Mouse (Mus musculus): ENCODE results near the gene Olfr1045.

DNA sequence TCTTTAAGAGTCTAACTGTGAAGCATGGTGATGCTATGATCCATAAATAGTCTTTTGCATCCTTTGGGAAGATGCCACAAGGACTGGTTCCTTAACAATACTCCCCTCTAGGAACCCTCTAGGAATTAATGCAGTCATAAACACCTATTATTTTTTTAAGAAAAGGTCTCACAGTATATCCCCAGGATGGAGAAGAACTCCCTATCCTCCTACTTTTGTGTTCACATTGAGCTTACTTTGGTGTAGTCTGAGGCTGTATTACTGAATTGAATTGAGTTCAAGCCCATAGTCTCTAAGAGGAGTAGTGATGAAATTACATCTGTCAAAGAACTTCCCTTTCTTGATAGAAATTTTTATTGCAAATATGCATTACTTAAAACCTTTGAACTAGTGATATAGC lies at the start of gene Olfr1045:
- no peak for TF ChIP-seq CTCF (IDR thresholded peaks at IDR 0.05; ENCODE audit: extremely low read depth, insufficient read depth, insufficient read length, insufficient replicate concordance)
- TF ChIP-seq POLR2A (IDR thresholded peaks at IDR 0.05; ENCODE audit: low read depth, low read length) = no peak
